Mouse (Mus musculus) CH12.LX (cell line): Measurements from ENCODE around the gene Chmp2a. TPM values are rescaled to one million over a fixed set of nuclear protein-coding genes. Genes with fewer than 3 reads are reported as not detected.
A peak's percentile ranks its signal among the peaks of the same experiment; 100 is the strongest.

ENCODE experiments used
- DNase-seq: peaks from one replicate; pipeline ENCODE4 v3.0.0-alpha.2; 2013; ENCODE audit errors: extremely low read depth
- H3K27ac ChIP-seq: 2 replicates; pipeline ENCODE4 v1.5.1; 2012; ENCODE audit warnings: low read depth, mild to moderate bottlenecking, control low read depth, moderate library complexity; ENCODE audit not compliant: insufficient read depth
- H3K27me3 ChIP-seq: replicated peaks from 2 replicates; pipeline ENCODE3; 2012; ENCODE audit warnings: inconsistent platforms
- H3K36me3 ChIP-seq, 2 experiments: replicated peaks in 1 of 2; 2 replicates each; pipeline versions ENCODE3 to v1.6.1; 2012; ENCODE audit warnings: inconsistent platforms in 1 of 2, low read length in 1 of 2, mild to moderate bottlenecking in 1 of 2, mixed read lengths in 1 of 2, moderate library complexity in 1 of 2; ENCODE audit not compliant: control insufficient read depth in 1 of 2, insufficient read depth in 1 of 2
- H3K4me1 ChIP-seq, 2 experiments: 2 replicates each; pipeline ENCODE4 v1.6.1; 2012; ENCODE audit warnings: inconsistent platforms in 1 of 2, moderate library complexity in 1 of 2; ENCODE audit not compliant: insufficient read depth in 2 of 2, control insufficient read depth in 1 of 2
- H3K4me2 ChIP-seq: 2 replicates; pipeline ENCODE4 v1.6.1; 2012; ENCODE audit warnings: low read depth, mild to moderate bottlenecking, control low read depth; ENCODE audit not compliant: poor library complexity, insufficient read depth, severe bottlenecking
- H3K4me3 ChIP-seq, 3 experiments: fragments of 150-350 bp in 1 of 3; sonication (generic) in 1 of 3; replicated peaks in 1 of 3; 2 replicates each; pipeline versions ENCODE3 to v1.5.1; 2011 to 2012; ENCODE audit warnings: low read depth in 2 of 3, low read length in 2 of 3, mild to moderate bottlenecking in 2 of 3, moderate library complexity in 2 of 3, control low read depth in 1 of 3, improper control_type of control experiment in 1 of 3, inconsistent platforms in 1 of 3, mixed read lengths in 1 of 3; ENCODE audit not compliant: poor library complexity in 1 of 3
- H3K79me2 ChIP-seq: replicated peaks from 2 replicates; pipeline ENCODE4 v1.6.1; 2012; ENCODE audit warnings: mild to moderate bottlenecking, moderate library complexity; ENCODE audit not compliant: control insufficient read depth, poor library complexity, insufficient read depth, severe bottlenecking; ENCODE audit errors: extremely low read depth
- H3K9ac ChIP-seq: 2 replicates; pipeline ENCODE4 v1.6.1; 2012; ENCODE audit warnings: low read depth, mild to moderate bottlenecking, control low read depth, moderate library complexity; ENCODE audit not compliant: insufficient read depth
- H3K9me3 ChIP-seq: replicated peaks from 2 replicates; pipeline ENCODE3; 2012; ENCODE audit warnings: low read length, inconsistent platforms, mixed read lengths
- BHLHE40 ChIP-seq: IDR thresholded peaks from 2 replicates; pipeline ENCODE4 v1.6.1; 2011; ENCODE audit warnings: mild to moderate bottlenecking, low read depth, low read length, improper control_type of control experiment
- CHD2 ChIP-seq: IDR thresholded peaks from 2 replicates; pipeline ENCODE4 v1.6.1; 2011; ENCODE audit warnings: low read length, improper control_type of control experiment
- CTCF ChIP-seq, 2 experiments: IDR thresholded peaks in 1 of 2; conservative IDR thresholded peaks in 1 of 2; 2 replicates each; pipeline ENCODE4 v1.5.1; 2011 to 2012; ENCODE audit warnings: low read depth in 2 of 2, low read length in 2 of 2, improper control_type of control experiment in 1 of 2, inconsistent platforms in 1 of 2, mild to moderate bottlenecking in 1 of 2, moderate library complexity in 1 of 2
- E2F4 ChIP-seq: IDR thresholded peaks from 2 replicates; pipeline ENCODE4 v1.6.1; 2011; ENCODE audit warnings: low read depth, low read length, improper control_type of control experiment; ENCODE audit not compliant: insufficient replicate concordance
- ETS1 ChIP-seq: conservative IDR thresholded peaks from 2 replicates; pipeline ENCODE4 v1.6.1; 2012; ENCODE audit warnings: low read depth, mild to moderate bottlenecking, inconsistent platforms, low read length, improper control_type of control experiment, moderate library complexity
- GABPA ChIP-seq: IDR thresholded peaks from 2 replicates; pipeline ENCODE4 v1.6.1; 2012; ENCODE audit warnings: low read depth, low read length, improper control_type of control experiment, inconsistent platforms; ENCODE audit not compliant: insufficient replicate concordance
- HCFC1 ChIP-seq: IDR thresholded peaks from 2 replicates; pipeline ENCODE4 v1.6.1; 2012; ENCODE audit warnings: low read depth, mild to moderate bottlenecking, inconsistent platforms, low read length, improper control_type of control experiment
- JUND ChIP-seq: conservative IDR thresholded peaks from 2 replicates; pipeline ENCODE4 v1.6.1; 2011; ENCODE audit warnings: low read depth, low read length, improper control_type of control experiment
- KAT2A ChIP-seq: IDR thresholded peaks from 2 replicates; pipeline ENCODE4 v1.6.1; 2012; ENCODE audit warnings: low read length, improper control_type of control experiment, inconsistent platforms; ENCODE audit not compliant: insufficient replicate concordance
- MAZ ChIP-seq: IDR thresholded peaks from 2 replicates; pipeline ENCODE4 v1.6.1; 2012; ENCODE audit warnings: low read depth, mild to moderate bottlenecking, inconsistent platforms, low read length, improper control_type of control experiment, moderate library complexity
- MEF2A ChIP-seq: IDR thresholded peaks from 2 replicates; pipeline ENCODE4 v1.6.1; 2014; ENCODE audit warnings: low read depth, mild to moderate bottlenecking, inconsistent platforms, low read length, improper control_type of control experiment, borderline replicate concordance
- MYC ChIP-seq: IDR thresholded peaks from 2 replicates; pipeline ENCODE4 v1.6.1; 2011; ENCODE audit warnings: low read depth, mild to moderate bottlenecking, improper control_type of control experiment, low read length
- NELFE ChIP-seq: IDR thresholded peaks from 2 replicates; pipeline ENCODE4 v1.6.1; 2011; ENCODE audit warnings: low read depth, low read length, improper control_type of control experiment
- NRF1 ChIP-seq: IDR thresholded peaks from 2 replicates; pipeline ENCODE4 v1.6.1; 2014; ENCODE audit warnings: low read depth, mild to moderate bottlenecking, inconsistent platforms, low read length, improper control_type of control experiment, moderate library complexity
- PAX5 ChIP-seq: IDR thresholded peaks from 2 replicates; pipeline ENCODE4 v1.6.1; 2012; ENCODE audit warnings: low read length, inconsistent platforms, mixed read lengths
- POLR2A ChIP-seq: IDR thresholded peaks from 2 replicates; pipeline ENCODE4 v1.6.1; 2011; ENCODE audit warnings: low read depth, mild to moderate bottlenecking, improper control_type of control experiment, low read length
- POLR2AphosphoS2 ChIP-seq: IDR thresholded peaks from 2 replicates; pipeline ENCODE4 v1.6.1; 2011; ENCODE audit warnings: low read depth, low read length, improper control_type of control experiment
- RAD21 ChIP-seq: IDR thresholded peaks from 2 replicates; pipeline ENCODE4 v1.6.1; 2011; ENCODE audit warnings: low read depth, mild to moderate bottlenecking, low read length, improper control_type of control experiment, moderate library complexity
- SIN3A ChIP-seq: IDR thresholded peaks from 2 replicates; pipeline ENCODE4 v1.6.1; 2012; ENCODE audit warnings: low read length, improper control_type of control experiment, inconsistent platforms
- SMC3 ChIP-seq: IDR thresholded peaks from 2 replicates; pipeline ENCODE4 v1.6.1; 2011; ENCODE audit warnings: low read depth, low read length, improper control_type of control experiment
- TBP ChIP-seq: conservative IDR thresholded peaks from 2 replicates; pipeline ENCODE4 v1.6.1; 2011; ENCODE audit warnings: low read depth, low read length, improper control_type of control experiment
- TCF12 ChIP-seq: IDR thresholded peaks from 2 replicates; pipeline ENCODE4 v1.6.1; 2014; ENCODE audit warnings: low read depth, mild to moderate bottlenecking, inconsistent platforms, low read length, improper control_type of control experiment
- UBTF ChIP-seq: IDR thresholded peaks from 2 replicates; pipeline ENCODE4 v1.6.1; 2012; ENCODE audit warnings: low read depth, mild to moderate bottlenecking, inconsistent platforms, low read length, improper control_type of control experiment, moderate library complexity
- USF1 ChIP-seq: IDR thresholded peaks from 2 replicates; pipeline ENCODE4 v1.6.1; 2014; ENCODE audit warnings: low read depth, mild to moderate bottlenecking, inconsistent platforms, low read length, improper control_type of control experiment
- USF2 ChIP-seq: conservative IDR thresholded peaks from 2 replicates; pipeline ENCODE4 v1.6.1; 2011; ENCODE audit warnings: low read depth, low read length, improper control_type of control experiment
- ZC3H11A ChIP-seq: IDR thresholded peaks from 2 replicates; pipeline ENCODE4 v1.6.1; 2012; ENCODE audit warnings: low read depth, mild to moderate bottlenecking, inconsistent platforms, low read length, improper control_type of control experiment
- ZKSCAN1 ChIP-seq: IDR thresholded peaks from 2 replicates; pipeline ENCODE4 v1.6.1; 2012; ENCODE audit warnings: low read depth, inconsistent platforms, low read length, improper control_type of control experiment, borderline replicate concordance
- ZNF384 ChIP-seq: IDR thresholded peaks from 2 replicates; pipeline ENCODE4 v1.6.1; 2012; ENCODE audit warnings: low read depth, low read length, improper control_type of control experiment, inconsistent platforms
- dilution Hi-C: fragments of 300-500 bp; cut with MboI; formaldehyde crosslinking; loops from 2 replicates; pipeline ENCODE4 v1.14.3; 2020; ENCODE audit warnings: low sequenced_read_pairs; ENCODE audit not compliant: extremely low pct_unique_long_range_greater_than_20kb, extremely low pct_ligation_motif_present
- in situ Hi-C: fragments of 300-500 bp; cut with MboI; formaldehyde crosslinking; loops from 3 replicates; pipeline ENCODE4 v1.14.3; 2019; ENCODE audit warnings: low sequenced_read_pairs, low pct_ligation_motif_present, low pct_unique_long_range_greater_than_20kb, mixed read lengths
- polyA plus RNA-seq: library from polyadenylated mRNA; unstranded; fragments of >175 nt; gene quantifications from 2 replicates; pipeline ENCODE4 v1.2.1, GENCODE M21; 2012; ENCODE audit warnings: low read depth; ENCODE audit not compliant: insufficient read length
- total RNA-seq, 2 experiments: library from RNA; depleted of rRNA; stranded (reverse); fragments of 300-350 nt in 1 of 2; fragments of >200 nt in 1 of 2; gene quantifications; 2 replicates each; pipeline ENCODE4 v1.2.3; 2012 to 2014

Chmp2a gene
- total and polyA plus RNA-seq, 3 experiments = 115 to 134 (median 131) TPM

DNA sequence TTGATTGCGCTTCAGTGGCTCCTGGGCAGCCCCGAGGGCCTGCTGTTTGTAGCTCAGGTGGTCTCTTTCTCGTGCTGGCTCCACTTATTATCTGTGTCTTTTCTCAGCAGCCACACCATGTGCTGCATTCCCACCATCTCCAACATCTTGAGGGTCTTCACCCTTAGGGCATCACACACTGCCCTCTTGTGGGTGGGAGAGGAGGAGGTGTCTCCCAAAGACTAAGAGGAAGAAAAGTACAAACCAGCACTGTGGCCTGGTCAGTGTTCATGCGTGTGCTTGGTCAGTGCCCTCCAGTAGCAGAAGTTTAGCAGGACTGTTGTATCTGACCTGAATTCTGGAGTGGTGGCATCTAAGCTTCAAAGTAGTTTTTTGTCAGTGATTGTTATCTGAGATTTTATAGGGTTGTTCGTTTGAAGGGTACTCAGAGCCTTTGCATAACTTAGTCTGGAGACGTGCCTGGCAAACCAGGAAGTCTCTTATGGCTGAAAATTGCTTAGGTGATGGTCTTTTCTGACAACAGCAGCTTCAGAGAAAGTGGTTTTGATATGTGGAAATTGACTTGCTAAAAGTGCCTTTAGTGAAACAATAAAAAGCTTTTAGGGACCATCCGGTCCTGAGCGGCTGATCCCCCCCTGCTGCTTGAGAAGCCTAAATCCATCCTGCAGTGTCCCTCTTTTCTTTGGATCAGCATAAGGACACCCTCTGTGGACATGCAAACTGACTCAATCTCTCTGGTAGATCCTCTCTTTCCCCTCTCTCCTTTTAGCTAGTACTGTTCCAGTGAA is 22.5 kb upstream of the Chmp2a start:
- in situ Hi-C loops = loop anchor here (25.0 kb wide), 2 partner anchors 230 to 1255 kb away; partner anchors contain the start of genes Lig1 and Zswim9
- H3K27me3 ChIP-seq = peaks cover 35% of the 10 kb centered on the region
- dilution Hi-C loops = no loop called here
- no peak for DNase-seq
- H3K4me3 ChIP-seq = no peak overlapping the region
- no peaks in the 10 kb centered on the region for H3K79me2 ChIP-seq
- peaks cover 0 to 10% of the 10 kb centered on the region in 2 experiments; a peak in 1 of 4 replicates for H3K4me1 ChIP-seq
- H3K27ac ChIP-seq = no peak overlapping the region
- no peaks in the 10 kb centered on the region for H3K36me3 ChIP-seq
- peak in 1 of 2 experiments; percentile 49; a peak in 2 of 4 replicates for TF ChIP-seq CTCF (conservative IDR thresholded peaks at IDR 0.05 in 1 of 2, IDR thresholded peaks at IDR 0.05 in 1 of 2; ENCODE audit: low read depth in 2 of 2, low read length in 2 of 2)
- TF ChIP-seq TCF12 = no peak
- TF ChIP-seq ZKSCAN1 = no peak
- TF ChIP-seq E2F4 = no peak
- peak; percentile 16 for TF ChIP-seq RAD21
- TF ChIP-seq POLR2A = no peak
- TF ChIP-seq, all 38 proteins: peak for 2
- Histone ChIP-seq H3K4me2 (no peak overlapping the region), H3K9ac (no peak overlapping the region), H3K9me3 (no peaks in the 10 kb centered on the region)

DNA sequence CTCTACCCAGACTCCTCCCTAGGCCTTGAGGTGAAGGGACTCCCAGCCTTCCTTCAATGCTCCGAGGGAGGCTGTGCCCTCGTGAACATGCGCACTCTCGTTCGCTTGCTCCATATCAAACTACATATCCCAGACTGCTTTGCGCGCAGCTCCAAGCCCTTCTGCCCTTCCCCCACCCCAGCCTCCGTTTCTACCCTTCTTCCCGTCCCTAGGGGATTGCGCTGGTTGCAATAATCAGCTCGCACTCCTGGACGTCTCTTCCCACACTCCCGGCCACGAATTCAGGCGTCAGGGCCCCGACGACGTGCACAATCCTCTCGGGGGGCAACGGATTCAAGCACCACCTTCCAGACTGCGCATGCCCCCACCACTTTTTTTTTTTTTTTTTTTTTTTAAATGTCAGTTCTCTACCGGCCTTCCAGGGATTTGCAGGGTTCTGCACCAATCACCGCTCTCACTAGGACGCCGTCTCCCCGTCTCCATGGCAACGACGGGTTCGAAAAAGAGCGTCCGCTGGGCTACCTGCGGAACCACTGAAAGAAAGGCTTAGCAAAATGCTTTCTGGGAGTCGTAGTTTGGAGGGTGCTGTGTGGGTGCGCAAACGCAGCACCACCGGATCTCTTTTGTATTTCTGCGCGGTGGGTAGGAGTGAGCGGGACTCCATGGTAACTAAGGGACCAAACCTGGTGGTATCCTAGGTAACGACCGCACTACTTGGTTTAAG is 19.8 kb upstream of the Chmp2a start, which contains the start of gene Mzf1:
TSS of gene Mzf1 (minus strand) at position 478 of the 724 bp plus-strand sequence.
- H3K4me1 ChIP-seq = peaks cover 0 to 10% of the 10 kb centered on the region in 2 experiments; a peak in 1 of 4 replicates
- dilution Hi-C loops = no loop called here
- TF ChIP-seq ZNF384 = peak; percentile 98
- peak; percentile 61; the same call in 1 of the 2 replicates for TF ChIP-seq TBP
- TF ChIP-seq NRF1 = peak; percentile 86
- TF ChIP-seq NELFE = peak; percentile 44; the same call in 1 of the 2 replicates
- TF ChIP-seq UBTF = no peak
- 0 out of 2 replicates have a peak, but pooled peaks have one; percentile 17 for TF ChIP-seq MAZ
- 0 out of 2 replicates have a peak, but pooled peaks have one; percentile 15 for TF ChIP-seq ETS1
- peak; percentile 90; the same call in 1 of the 2 replicates for TF ChIP-seq SIN3A
- TF ChIP-seq KAT2A = peak; percentile 87; the same call in 1 of the 2 replicates
- TF ChIP-seq TCF12 = peak; percentile 51
- peak; percentile 96 for TF ChIP-seq CHD2
- no peak for TF ChIP-seq RAD21
- no peak for TF ChIP-seq POLR2AphosphoS2
- no peak for TF ChIP-seq BHLHE40
- no peak for TF ChIP-seq JUND
- TF ChIP-seq ZC3H11A = no peak
- peak; percentile 89 for TF ChIP-seq HCFC1
- peak; percentile 59 for TF ChIP-seq POLR2A
- TF ChIP-seq PAX5 = no peak
- no peak for TF ChIP-seq E2F4
- no peak; the same call in 1 of the 2 replicates for TF ChIP-seq ZKSCAN1
- no peak for TF ChIP-seq SMC3
- peak; percentile 44; the same call in 1 of the 2 replicates for TF ChIP-seq MYC
- TF ChIP-seq GABPA = no peak; the same call in 1 of the 2 replicates
- TF ChIP-seq USF2 = no peak
- no peak for TF ChIP-seq USF1
- TF ChIP-seq MEF2A = no peak

More for the DNA sequence above, 19.8 kb upstream of the Chmp2a start, which contains the start of gene Mzf1:
- Histone ChIP-seq H3K36me3 (no peaks in the 10 kb centered on the region), H3K27me3 (peaks cover 29% of the 10 kb centered on the region), H3K27ac (no peak within 1 kb of the TSS), H3K9me3 (no peaks in the 10 kb centered on the region), H3K79me2 (no peaks in the 10 kb centered on the region), H3K4me3 (peak within 1 kb of the TSS; percentile 65 to 68 (median 66)), H3K9ac (peak within 1 kb of the TSS; percentile 4; the same call in 1 of the 2 replicates), H3K4me2 (peak within 1 kb of the TSS; percentile 93)
- in situ Hi-C loops = loop anchor here (25.0 kb wide), 2 partner anchors 233 to 1258 kb away; partner anchors contain the start of genes Lig1 and Zswim9
- DNase-seq = peak; percentile 95
